Mouse (Mus musculus): Measurements from ENCODE around the gene Sfxn1. TPM values are rescaled to one million over a fixed set of nuclear protein-coding genes. Genes with fewer than 3 reads are reported as not detected.

Gene Sfxn1
- polyA plus RNA-seq, 1 experiment: 63.9 TPM

DNA sequence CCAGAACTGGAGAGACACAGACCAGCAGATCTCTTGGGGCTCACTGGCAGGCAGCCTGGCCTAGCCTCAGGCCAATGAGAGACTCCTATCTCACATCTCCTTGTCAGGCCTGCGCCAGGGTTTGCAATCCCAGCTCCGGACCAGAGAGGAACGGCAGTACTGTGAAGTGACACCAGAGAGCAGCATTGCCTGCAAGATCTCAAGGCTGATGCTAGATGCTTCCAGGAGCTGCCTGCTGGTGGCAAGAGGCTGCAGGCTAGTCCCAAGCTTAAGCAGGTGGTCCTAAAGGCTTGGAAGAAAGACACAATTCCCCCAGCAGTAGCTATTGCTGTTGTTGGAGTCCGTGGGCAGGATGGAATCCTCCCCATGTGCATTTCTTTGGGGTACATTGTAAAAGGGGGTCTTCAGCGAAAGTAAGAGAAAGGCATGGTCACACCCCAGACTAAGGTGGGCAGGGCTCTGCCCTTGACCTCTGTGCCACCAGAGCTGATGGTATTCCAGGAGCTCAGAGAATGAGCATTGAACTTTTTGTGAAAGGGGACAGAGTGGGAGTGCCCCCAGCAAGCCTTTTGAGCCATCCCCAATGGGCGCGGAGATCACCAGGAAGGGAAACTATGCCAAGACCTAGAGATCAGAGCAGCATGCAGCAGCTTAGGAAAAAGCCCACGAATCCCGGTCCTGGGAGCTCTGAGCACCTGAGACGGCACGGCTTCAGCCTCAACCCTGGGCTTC, 42.3 kb downstream of the Sfxn1 start:
- no peak overlapping the region for H3K4me3 ChIP-seq (ENCODE audit: insufficient read depth, low read length)
- H3K27ac ChIP-seq (ENCODE audit: insufficient read depth, low read length): no peak overlapping the region
- no peaks in the 10 kb centered on the region for H3K4me1 ChIP-seq (ENCODE audit: control insufficient read depth, insufficient read depth, low read length)
- peak; percentile 85 for TF ChIP-seq CTCF (IDR thresholded peaks at IDR 0.05; ENCODE audit: borderline replicate concordance, insufficient read depth, low read length)
- TF ChIP-seq POLR2A (IDR thresholded peaks at IDR 0.05; ENCODE audit: low read depth, low read length): no peak

DNA sequence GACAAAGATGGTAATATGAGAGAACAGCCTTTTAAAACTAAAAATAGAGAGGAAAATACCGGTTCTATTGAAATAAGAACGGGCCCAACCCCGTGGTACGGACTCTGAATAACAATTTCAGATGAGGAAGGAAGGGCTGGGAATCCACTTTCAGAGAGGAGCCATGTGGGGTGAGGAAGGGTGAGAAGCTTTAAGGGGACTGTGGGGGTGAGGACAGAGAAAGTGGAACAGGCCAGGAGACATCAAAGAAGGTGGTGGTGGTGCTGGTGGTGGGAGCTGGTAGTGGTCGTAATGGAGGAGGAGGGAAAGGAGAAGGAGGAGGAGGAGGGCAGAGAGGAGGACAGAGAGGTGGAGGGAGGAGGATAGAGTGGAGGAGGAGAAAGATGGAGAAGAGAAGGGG, 43.3 kb downstream of the Sfxn1 start:
- no peak overlapping the region for H3K27ac ChIP-seq (ENCODE audit: insufficient read depth, low read length)
- TF ChIP-seq CTCF (IDR thresholded peaks at IDR 0.05; ENCODE audit: borderline replicate concordance, insufficient read depth, low read length): no peak
- no peak for TF ChIP-seq POLR2A (IDR thresholded peaks at IDR 0.05; ENCODE audit: low read depth, low read length)

DNA sequence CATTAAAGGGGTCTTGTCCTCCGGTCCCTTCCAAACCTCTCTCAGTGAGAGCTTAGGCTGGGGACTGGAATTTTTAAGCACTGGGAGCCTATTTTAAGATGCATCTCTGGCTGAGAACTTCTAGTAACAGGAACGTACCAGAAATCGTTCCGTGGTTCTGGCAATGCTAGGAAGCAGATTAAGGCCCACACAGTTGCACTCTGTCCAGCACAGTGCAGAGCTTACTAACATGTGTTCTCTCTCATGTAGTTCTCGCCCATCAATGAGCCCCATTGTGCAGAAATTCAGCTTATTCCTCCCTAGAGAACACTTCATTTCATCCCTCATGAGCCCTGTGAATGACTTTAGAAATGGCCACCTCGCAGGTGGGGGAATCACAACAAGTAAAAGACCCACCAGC, 44.1 kb downstream of the Sfxn1 start:
- Histone ChIP-seq H3K27ac (ENCODE audit: insufficient read depth, low read length) (no peak overlapping the region), H3K4me3 (ENCODE audit: insufficient read depth, low read length) (no peak overlapping the region), H3K4me1 (ENCODE audit: control insufficient read depth, insufficient read depth, low read length) (no peaks in the 10 kb centered on the region)
- no peak for TF ChIP-seq POLR2A (IDR thresholded peaks at IDR 0.05; ENCODE audit: low read depth, low read length)
- no peak for TF ChIP-seq CTCF (IDR thresholded peaks at IDR 0.05; ENCODE audit: borderline replicate concordance, insufficient read depth, low read length)

More for the DNA sequence above, 43.3 kb downstream of the Sfxn1 start:
- H3K4me3 ChIP-seq (ENCODE audit: insufficient read depth, low read length): no peak overlapping the region
- no peaks in the 10 kb centered on the region for H3K4me1 ChIP-seq (ENCODE audit: control insufficient read depth, insufficient read depth, low read length)

DNA sequence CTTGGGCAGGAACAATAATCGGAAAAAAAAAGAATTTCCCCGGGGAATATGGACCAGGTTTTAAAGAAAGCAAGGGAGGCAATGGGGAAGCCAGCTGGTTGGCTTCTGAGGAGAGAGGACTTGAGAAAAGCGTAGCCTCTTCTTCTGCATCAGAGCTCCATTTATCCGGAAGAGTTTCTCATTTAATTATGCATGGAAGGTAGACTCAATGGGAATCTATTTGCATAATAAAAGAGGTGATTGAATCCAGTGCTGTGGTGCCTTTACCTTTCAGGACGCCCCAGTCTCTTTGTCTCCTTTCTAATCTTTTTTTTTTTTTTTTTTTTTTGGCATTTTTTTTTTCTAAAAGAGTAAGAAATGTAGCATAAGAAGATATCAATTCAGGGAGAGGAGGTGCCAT, 46.7 kb downstream of the Sfxn1 start:
- no peaks in the 10 kb centered on the region for H3K4me1 ChIP-seq (ENCODE audit: control insufficient read depth, insufficient read depth, low read length)
- no peak overlapping the region for H3K4me3 ChIP-seq (ENCODE audit: insufficient read depth, low read length)
- no peak overlapping the region for H3K27ac ChIP-seq (ENCODE audit: insufficient read depth, low read length)
- no peak for TF ChIP-seq POLR2A (IDR thresholded peaks at IDR 0.05; ENCODE audit: low read depth, low read length)
- TF ChIP-seq CTCF (IDR thresholded peaks at IDR 0.05; ENCODE audit: borderline replicate concordance, insufficient read depth, low read length): no peak

DNA sequence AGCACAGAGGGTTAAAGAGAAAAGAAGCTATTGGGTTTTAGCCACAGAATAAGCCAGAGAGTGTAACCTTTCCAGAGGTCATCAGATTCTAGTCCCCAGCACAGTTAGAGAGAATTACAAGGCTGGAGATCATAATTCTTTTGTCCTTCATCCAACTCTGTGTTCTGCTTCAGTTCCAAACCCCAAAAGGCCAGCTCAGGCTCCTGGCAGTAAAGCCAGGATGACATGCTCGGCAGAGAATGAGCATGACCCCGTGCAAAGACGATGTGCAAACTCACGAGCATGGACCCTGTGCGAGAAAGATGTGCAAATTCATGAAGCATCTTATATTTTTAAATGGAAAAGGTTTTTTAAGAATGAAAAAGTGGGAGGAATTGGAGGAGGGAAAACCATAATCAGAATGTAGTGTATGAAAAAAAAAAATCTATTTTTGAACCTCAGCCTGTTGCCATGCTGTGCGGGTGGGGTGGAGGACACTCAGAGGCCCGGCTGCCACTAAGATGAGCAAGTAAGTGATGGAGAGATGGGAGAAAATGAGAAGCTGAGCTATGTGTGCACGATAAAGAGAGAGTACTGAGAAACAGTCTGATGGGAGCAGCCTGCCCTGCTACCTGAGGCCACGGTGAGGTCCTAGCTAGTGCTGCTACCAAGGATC, 66.2 kb downstream of the Sfxn1 start:
- no peaks in the 10 kb centered on the region for H3K4me1 ChIP-seq (ENCODE audit: control insufficient read depth, insufficient read depth, low read length)
- no peak for TF ChIP-seq CTCF (IDR thresholded peaks at IDR 0.05; ENCODE audit: borderline replicate concordance, insufficient read depth, low read length)
- no peak for TF ChIP-seq POLR2A (IDR thresholded peaks at IDR 0.05; ENCODE audit: low read depth, low read length)
- no peak overlapping the region for H3K27ac ChIP-seq (ENCODE audit: insufficient read depth, low read length)
- H3K4me3 ChIP-seq (ENCODE audit: insufficient read depth, low read length): no peak overlapping the region

DNA sequence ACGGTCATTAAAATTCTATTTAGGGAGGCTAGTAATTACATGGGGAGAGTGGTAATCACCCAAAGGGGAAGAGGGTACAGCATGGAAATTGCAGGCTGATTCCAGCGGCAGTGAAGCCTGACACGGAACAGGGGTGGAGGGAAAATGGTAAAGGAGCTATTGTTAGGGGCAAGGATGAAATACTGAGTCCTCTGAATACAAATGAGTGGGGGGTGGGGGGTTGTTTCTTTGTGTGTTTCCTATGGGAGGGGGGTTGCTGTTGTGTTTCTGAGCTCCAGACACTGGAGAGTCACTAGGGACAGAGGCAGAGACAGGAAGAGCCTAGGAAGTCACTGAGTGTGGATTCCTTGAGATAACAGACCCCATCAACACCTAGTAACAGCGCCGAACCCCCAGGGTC, 72.1 kb downstream of the Sfxn1 start:
- Histone ChIP-seq H3K4me1 (ENCODE audit: control insufficient read depth, insufficient read depth, low read length) (no peaks in the 10 kb centered on the region), H3K4me3 (ENCODE audit: insufficient read depth, low read length) (no peak overlapping the region), H3K27ac (ENCODE audit: insufficient read depth, low read length) (no peak overlapping the region)
- TF ChIP-seq CTCF (IDR thresholded peaks at IDR 0.05; ENCODE audit: borderline replicate concordance, insufficient read depth, low read length): no peak
- TF ChIP-seq POLR2A (IDR thresholded peaks at IDR 0.05; ENCODE audit: low read depth, low read length): no peak

DNA sequence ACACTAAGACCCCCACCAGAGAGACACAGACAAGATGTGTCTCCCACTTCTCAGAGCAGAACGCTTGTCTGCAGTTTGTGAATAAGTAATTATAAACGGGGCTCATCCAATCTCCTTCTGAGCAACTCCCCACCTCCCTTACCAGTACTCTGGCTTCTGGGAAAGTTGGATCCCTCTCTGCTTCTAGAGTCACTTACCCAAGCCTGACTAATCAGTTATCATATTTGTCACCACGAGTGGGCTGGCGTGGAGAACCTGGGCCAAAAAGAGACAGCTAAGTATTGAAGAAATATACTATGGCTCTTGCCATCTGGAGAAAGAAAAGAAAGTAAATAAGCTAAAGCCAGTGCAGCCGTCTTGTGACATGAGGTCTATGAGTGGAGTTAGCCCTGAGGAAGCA, 73.0 kb downstream of the Sfxn1 start:
- Histone ChIP-seq H3K4me1 (ENCODE audit: control insufficient read depth, insufficient read depth, low read length) (no peaks in the 10 kb centered on the region), H3K4me3 (ENCODE audit: insufficient read depth, low read length) (no peak overlapping the region), H3K27ac (ENCODE audit: insufficient read depth, low read length) (no peak overlapping the region)
- TF ChIP-seq POLR2A (IDR thresholded peaks at IDR 0.05; ENCODE audit: low read depth, low read length) (no peak), CTCF (IDR thresholded peaks at IDR 0.05; ENCODE audit: borderline replicate concordance, insufficient read depth, low read length) (no peak)

DNA sequence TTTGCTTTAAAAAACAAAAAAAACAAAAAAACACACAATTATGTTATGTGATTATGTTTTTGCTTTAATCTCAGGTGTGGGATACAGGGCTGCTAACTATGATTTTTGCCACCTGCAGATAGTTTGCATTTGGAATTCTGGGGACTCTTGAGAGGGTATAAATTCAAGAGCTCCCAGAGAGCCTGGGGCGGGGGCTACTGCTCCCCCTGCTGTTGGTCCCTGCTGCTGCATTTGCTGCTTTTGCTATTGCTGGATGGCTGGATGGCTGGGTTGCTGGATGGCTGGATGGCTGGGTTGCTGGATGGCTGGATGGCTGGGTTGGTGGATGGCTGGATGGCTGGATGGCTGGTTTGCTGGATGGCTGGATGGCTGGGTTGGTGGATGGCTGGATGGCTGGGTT, 75.7 kb downstream of the Sfxn1 start:
- H3K4me3 ChIP-seq (ENCODE audit: insufficient read depth, low read length): no peak overlapping the region
- no peak overlapping the region for H3K27ac ChIP-seq (ENCODE audit: insufficient read depth, low read length)
- TF ChIP-seq POLR2A (IDR thresholded peaks at IDR 0.05; ENCODE audit: low read depth, low read length) (no peak), CTCF (IDR thresholded peaks at IDR 0.05; ENCODE audit: borderline replicate concordance, insufficient read depth, low read length) (no peak)
- no peaks in the 10 kb centered on the region for H3K4me1 ChIP-seq (ENCODE audit: control insufficient read depth, insufficient read depth, low read length)

DNA sequence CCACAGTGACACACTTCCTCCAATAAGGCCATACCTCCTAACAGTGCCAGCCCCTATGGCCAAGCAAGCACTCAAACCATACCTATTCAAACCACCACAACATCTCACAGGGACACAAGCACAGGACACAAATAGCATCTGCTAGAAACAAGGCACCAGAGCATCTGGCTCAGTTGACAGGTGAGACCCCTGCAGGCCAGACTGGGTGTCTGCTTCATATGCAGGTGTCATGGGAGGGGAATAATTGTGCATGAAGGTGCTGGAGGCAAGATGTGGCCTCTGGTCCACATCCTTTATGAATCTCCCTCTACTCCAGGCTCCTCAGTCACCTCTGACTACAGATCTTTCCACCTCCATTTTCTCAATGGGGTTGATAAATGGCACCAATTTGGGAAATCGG, 80.8 kb downstream of the Sfxn1 start:
- H3K4me3 ChIP-seq (ENCODE audit: insufficient read depth, low read length): no peak overlapping the region
- no peaks in the 10 kb centered on the region for H3K4me1 ChIP-seq (ENCODE audit: control insufficient read depth, insufficient read depth, low read length)
- no peak overlapping the region for H3K27ac ChIP-seq (ENCODE audit: insufficient read depth, low read length)
- TF ChIP-seq CTCF (IDR thresholded peaks at IDR 0.05; ENCODE audit: borderline replicate concordance, insufficient read depth, low read length) (no peak), POLR2A (IDR thresholded peaks at IDR 0.05; ENCODE audit: low read depth, low read length) (no peak)

DNA sequence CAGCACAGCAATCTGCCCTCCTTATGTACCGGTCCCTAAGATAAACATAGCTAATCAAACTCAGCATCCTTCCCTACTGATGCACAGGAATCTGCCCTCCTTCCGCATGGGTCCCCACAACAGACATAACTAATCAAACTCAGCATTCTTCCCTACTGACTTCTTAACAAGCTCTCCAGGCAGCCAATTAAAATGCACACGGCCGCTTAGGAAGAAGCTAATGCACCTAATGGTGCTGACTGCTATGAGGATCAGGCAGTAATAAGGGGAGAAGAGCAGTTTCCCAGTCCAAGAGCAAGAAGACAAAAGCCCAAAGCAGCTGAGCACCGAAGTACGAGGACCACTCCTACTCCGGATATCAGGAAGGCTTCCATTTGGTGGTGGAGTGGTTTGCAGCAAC, 81.2 kb downstream of the Sfxn1 start:
- no peak overlapping the region for H3K4me3 ChIP-seq (ENCODE audit: insufficient read depth, low read length)
- TF ChIP-seq CTCF (IDR thresholded peaks at IDR 0.05; ENCODE audit: borderline replicate concordance, insufficient read depth, low read length) (no peak), POLR2A (IDR thresholded peaks at IDR 0.05; ENCODE audit: low read depth, low read length) (no peak)
- no peaks in the 10 kb centered on the region for H3K4me1 ChIP-seq (ENCODE audit: control insufficient read depth, insufficient read depth, low read length)
- H3K27ac ChIP-seq (ENCODE audit: insufficient read depth, low read length): no peak overlapping the region
